Mouse (Mus musculus): ENCODE results near the gene Fa2h.

DNA sequence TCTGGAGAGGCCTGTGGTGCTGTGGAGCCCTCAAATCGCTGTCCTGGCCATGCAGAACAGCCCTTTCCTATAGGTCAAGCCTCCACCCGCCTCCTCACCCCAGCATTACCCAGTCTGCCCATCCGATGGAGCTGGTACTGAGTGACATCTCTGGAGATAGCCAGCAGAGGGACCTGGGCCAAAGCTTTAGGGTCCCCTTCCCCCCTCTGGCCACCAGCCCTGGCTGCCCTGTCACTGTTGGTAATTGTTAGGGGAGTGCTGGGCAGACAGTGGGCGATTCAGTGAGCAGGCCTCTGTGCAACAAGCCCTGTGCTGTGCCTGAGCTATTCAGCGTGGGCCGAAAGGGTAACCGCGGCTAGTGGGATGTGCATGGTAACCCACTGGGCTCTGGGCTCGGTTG lies 40.1 kb downstream of the Fa2h start:
- TF ChIP-seq CTCF (IDR thresholded peaks at IDR 0.05; ENCODE audit: borderline replicate concordance, control insufficient read depth, extremely low read depth, insufficient read depth, low read length, poor library complexity) (no peak), POLR2A (IDR thresholded peaks at IDR 0.05; ENCODE audit: control insufficient read depth, extremely low read depth, insufficient read depth, low read length, poor library complexity) (no peak)
